Comparison of ENCODE assay signal across 8 mouse cellular contexts in the genomic region with DNA sequence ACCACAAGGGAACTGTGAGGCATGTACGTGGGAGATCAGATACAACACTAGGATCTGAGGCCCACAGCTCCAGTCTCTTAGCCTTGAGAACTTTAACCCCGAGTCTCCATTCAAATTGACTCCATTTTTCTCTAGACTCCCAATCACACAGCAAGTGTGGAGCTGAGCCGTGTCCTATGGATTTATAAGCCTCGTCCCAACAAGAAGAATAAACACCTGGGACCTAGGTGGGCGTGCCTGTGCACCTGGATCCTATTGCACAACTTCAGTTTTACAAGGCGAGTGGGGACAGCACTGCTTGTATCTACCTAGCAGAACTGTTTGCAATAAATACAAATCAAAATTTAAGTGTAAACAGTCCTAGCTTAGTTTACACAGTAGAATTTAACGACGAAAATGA. TPM values are rescaled to one million over a fixed set of nuclear protein-coding genes. Genes with fewer than 3 reads are reported as not detected.
DNase-seq lines count a peak whose midpoint lies in the region; ATAC-seq and TF ChIP-seq lines count a peak whose summit lies in the region.

No protein-coding gene starts in this region.

- WGBS in embryonic facial prominence, embryonic 13.5 days, result 19% methylated on average over 8 of the region's 8 CpGs
- WGBS in intestine, embryonic 15.5 days, result 12% methylated on average over 8 of the region's 8 CpGs
- WGBS in neural tube, embryonic 13.5 days, result 20% methylated on average over 8 of the region's 8 CpGs

- DNase-seq in layer of hippocampus, adult 2 months (ENCODE audit: low spot score in 2 of 2), result no peak
- no peak for DNase-seq in layer of hippocampus, adult 8-10 months (ENCODE audit: low spot score in 2 of 2)
- no peak for DNase-seq in adrenal gland, postnatal 10 days
- no peak for DNase-seq in adrenal gland, adult 8-10 months

- peak overlapping the region; percentile 69 for H3K4me3 ChIP-seq in layer of hippocampus, adult 2 months
- H3K4me3 ChIP-seq in embryonic facial prominence, embryonic 13.5 days, result peak overlapping the region; percentile 69
- H3K4me3 ChIP-seq in intestine, embryonic 15.5 days (replicated peaks), result peak overlapping the region; percentile 50
- peak overlapping the region; percentile 62 for H3K4me3 ChIP-seq in neural tube, embryonic 13.5 days

- peak overlapping the region; percentile 97 for H3K27ac ChIP-seq in layer of hippocampus, adult 2 months
- H3K27ac ChIP-seq in embryonic facial prominence, embryonic 13.5 days, result peak overlapping the region; percentile 74; the same call in 1 of the 2 replicates
- H3K27ac ChIP-seq in intestine, embryonic 15.5 days, result peak overlapping the region; percentile 81
- peak overlapping the region; percentile 92 for H3K27ac ChIP-seq in neural tube, embryonic 13.5 days (replicated peaks)

- no peaks in the 10 kb centered on the region for H3K27me3 ChIP-seq in embryonic facial prominence, embryonic 13.5 days
- no peaks in the 10 kb centered on the region for H3K27me3 ChIP-seq in intestine, embryonic 15.5 days (replicated peaks)
- H3K27me3 ChIP-seq in neural tube, embryonic 13.5 days, result no peaks in the 10 kb centered on the region

- H3K4me2 ChIP-seq in embryonic facial prominence, embryonic 13.5 days, result peak overlapping the region; percentile 74
- peak overlapping the region; percentile 71 for H3K4me2 ChIP-seq in intestine, embryonic 15.5 days (replicated peaks)
- H3K4me2 ChIP-seq in neural tube, embryonic 13.5 days, result peak overlapping the region; percentile 82

- peaks cover 17% of the 10 kb centered on the region for H3K4me1 ChIP-seq in embryonic facial prominence, embryonic 13.5 days
- H3K4me1 ChIP-seq in intestine, embryonic 15.5 days (replicated peaks), result peaks cover 12% of the 10 kb centered on the region; the same call in 1 of the 2 replicates
- H3K4me1 ChIP-seq in neural tube, embryonic 13.5 days (replicated peaks), result peaks cover 29% of the 10 kb centered on the region

- H3K36me3 ChIP-seq in embryonic facial prominence, embryonic 13.5 days, result peaks cover 57% of the 10 kb centered on the region
- peaks cover 23% of the 10 kb centered on the region for H3K36me3 ChIP-seq in intestine, embryonic 15.5 days
- peaks cover 59% of the 10 kb centered on the region for H3K36me3 ChIP-seq in neural tube, embryonic 13.5 days

- ATAC-seq in embryonic facial prominence, embryonic 13.5 days (ENCODE audit: insufficient number of reproducible peaks, insufficient read depth, low FRiP score, low TSS enrichment, low read depth), result no peak
- ATAC-seq in intestine, embryonic 15.5 days, result peak; percentile 32; the same call in 1 of the 2 replicates
- ATAC-seq in neural tube, embryonic 13.5 days (ENCODE audit: low read depth), result no peak
- no peak for ATAC-seq in erythroid progenitor cell, adult 5-6 weeks (replicated peaks; ENCODE audit: low FRiP score, poor library complexity, severe bottlenecking)

- TF ChIP-seq CTCF in layer of hippocampus, adult 2 months (conservative IDR thresholded peaks at IDR 0.05), result no peak

- peak overlapping the region; percentile 75 for H3K9ac ChIP-seq in embryonic facial prominence, embryonic 13.5 days
- peak overlapping the region; percentile 56 for H3K9ac ChIP-seq in intestine, embryonic 15.5 days
- peak overlapping the region; percentile 72 for H3K9ac ChIP-seq in neural tube, embryonic 13.5 days

- H3K9me3 ChIP-seq in embryonic facial prominence, embryonic 13.5 days, result no peaks in the 10 kb centered on the region
- H3K9me3 ChIP-seq in intestine, embryonic 15.5 days, result no peaks in the 10 kb centered on the region
- no peaks in the 10 kb centered on the region for H3K9me3 ChIP-seq in neural tube, embryonic 13.5 days

RNA-seq across cellular contexts. Expression of gene Rccd1, which starts 0.9 kb away (rescaled TPM):
- 10 to 100 TPM; 15.3 to 19.8 TPM for total RNA-seq in layer of hippocampus, adult 2 months (2021)
- 10 to 100 TPM; 12.7 to 19.0 (median 14.2) TPM for total RNA-seq in layer of hippocampus, adult 8-10 months (2022)
- 15.6 and 17.2 TPM in 2 replicates for polyA plus RNA-seq in embryonic facial prominence, embryonic 13.5 days (2015; fragmentation: Nextera tagmentation; extraction: Ambion mirVana)
- 9.3 and 10.7 TPM in 2 replicates for polyA plus RNA-seq in intestine, embryonic 15.5 days (2015; fragmentation: Nextera tagmentation; extraction: Ambion mirVana)
- 12.6 and 15.6 TPM in 2 replicates for polyA plus RNA-seq in neural tube, embryonic 13.5 days (2015; fragmentation: Nextera tagmentation; extraction: Ambion mirVana)
- 3.8 and 12.6 TPM in 2 replicates for total RNA-seq in erythroid progenitor cell, adult 5-6 weeks (2015; ENCODE audit: low replicate concordance)
- total RNA-seq in erythroid progenitor cell, adult 5-6 weeks (2017; ENCODE audit: low replicate concordance), result 1.1 and 6.3 TPM in 2 replicates
- 10 to 100 TPM in 1 of 2 experiments, 1 to 10 TPM in 1; 8.4 to 13.8 TPM for total RNA-seq in adrenal gland, postnatal 10 days (2021)
- total RNA-seq in adrenal gland, adult 8-10 months (2022), result 10 to 100 TPM in 3 of 4 experiments, 1 to 10 TPM in 1; 9.5 to 21.8 (median 14.6) TPM

RNA-seq across cellular contexts. Expression of gene Unc45a, which starts 17.5 kb away (rescaled TPM):
- 10 to 100 TPM; 38.0 to 40.9 TPM for total RNA-seq in layer of hippocampus, adult 2 months (2021)
- 10 to 100 TPM; 35.5 to 47.2 (median 40.6) TPM for total RNA-seq in layer of hippocampus, adult 8-10 months (2022)
- polyA plus RNA-seq in embryonic facial prominence, embryonic 13.5 days (2015; fragmentation: Nextera tagmentation; extraction: Ambion mirVana), result 49.0 and 53.1 TPM in 2 replicates
- 37.0 and 37.6 TPM in 2 replicates for polyA plus RNA-seq in intestine, embryonic 15.5 days (2015; fragmentation: Nextera tagmentation; extraction: Ambion mirVana)
- 61.3 and 61.7 TPM in 2 replicates for polyA plus RNA-seq in neural tube, embryonic 13.5 days (2015; fragmentation: Nextera tagmentation; extraction: Ambion mirVana)
- total RNA-seq in erythroid progenitor cell, adult 5-6 weeks (2015; ENCODE audit: low replicate concordance), result 1.4 and 2.5 TPM in 2 replicates
- 2.2 and 14.5 TPM in 2 replicates for total RNA-seq in erythroid progenitor cell, adult 5-6 weeks (2017; ENCODE audit: low replicate concordance)
- total RNA-seq in adrenal gland, postnatal 10 days (2021), result 10 to 100 TPM; 40.8 to 44.6 TPM
- 10 to 100 TPM; 73.1 to 85.4 (median 80.7) TPM for total RNA-seq in adrenal gland, adult 8-10 months (2022)

RNA-seq across cellular contexts. Expression of gene Hddc3, which starts 19.6 kb away (rescaled TPM):
- total RNA-seq in layer of hippocampus, adult 2 months (2021), result 10 to 100 TPM; 45.5 to 46.6 TPM
- 10 to 100 TPM; 37.7 to 55.7 (median 49.0) TPM for total RNA-seq in layer of hippocampus, adult 8-10 months (2022)
- polyA plus RNA-seq in embryonic facial prominence, embryonic 13.5 days (2015; fragmentation: Nextera tagmentation; extraction: Ambion mirVana), result 21.6 and 29.0 TPM in 2 replicates
- polyA plus RNA-seq in intestine, embryonic 15.5 days (2015; fragmentation: Nextera tagmentation; extraction: Ambion mirVana), result 14.7 and 15.4 TPM in 2 replicates
- 22.0 and 24.7 TPM in 2 replicates for polyA plus RNA-seq in neural tube, embryonic 13.5 days (2015; fragmentation: Nextera tagmentation; extraction: Ambion mirVana)
- total RNA-seq in erythroid progenitor cell, adult 5-6 weeks (2015; ENCODE audit: low replicate concordance), result 1.3 and 24.9 TPM in 2 replicates
- 4.4 TPM in 1 of 2 replicates, not detected in the other for total RNA-seq in erythroid progenitor cell, adult 5-6 weeks (2017; ENCODE audit: low replicate concordance)
- total RNA-seq in adrenal gland, postnatal 10 days (2021), result 10 to 100 TPM; 45.3 to 54.8 TPM
- total RNA-seq in adrenal gland, adult 8-10 months (2022), result 10 to 100 TPM; 29.7 to 43.1 (median 35.4) TPM

RNA-seq across cellular contexts. Expression of gene Prc1, which starts 29.1 kb away (rescaled TPM):
- total RNA-seq in layer of hippocampus, adult 2 months (2021), result 1 to 10 TPM; 1.2 to 2.7 TPM
- total RNA-seq in layer of hippocampus, adult 8-10 months (2022), result 1 to 10 TPM in 3 of 4 experiments, under 1 TPM in 1; 0.51 to 1.9 (median 1.5) TPM
- polyA plus RNA-seq in embryonic facial prominence, embryonic 13.5 days (2015; fragmentation: Nextera tagmentation; extraction: Ambion mirVana), result 121 and 130 TPM in 2 replicates
- 118 and 121 TPM in 2 replicates for polyA plus RNA-seq in intestine, embryonic 15.5 days (2015; fragmentation: Nextera tagmentation; extraction: Ambion mirVana)
- 38.3 and 48.2 TPM in 2 replicates for polyA plus RNA-seq in neural tube, embryonic 13.5 days (2015; fragmentation: Nextera tagmentation; extraction: Ambion mirVana)
- 893 and 1,097 TPM in 2 replicates for total RNA-seq in erythroid progenitor cell, adult 5-6 weeks (2015; ENCODE audit: low replicate concordance)
- total RNA-seq in erythroid progenitor cell, adult 5-6 weeks (2017; ENCODE audit: low replicate concordance), result 1,788 and 2,160 TPM in 2 replicates
- 10 to 100 TPM; 38.9 to 43.4 TPM for total RNA-seq in adrenal gland, postnatal 10 days (2021)
- 1 to 10 TPM; 2.7 to 8.1 (median 3.7) TPM for total RNA-seq in adrenal gland, adult 8-10 months (2022)

RNA-seq across cellular contexts. Expression of gene Man2a2, which starts 47.8 kb away (rescaled TPM):
- total RNA-seq in layer of hippocampus, adult 2 months (2021), result 100 to 1,000 TPM; 169 to 178 TPM
- total RNA-seq in layer of hippocampus, adult 8-10 months (2022), result 100 to 1,000 TPM; 161 to 192 (median 173) TPM
- 25.3 and 28.7 TPM in 2 replicates for polyA plus RNA-seq in embryonic facial prominence, embryonic 13.5 days (2015; fragmentation: Nextera tagmentation; extraction: Ambion mirVana)
- polyA plus RNA-seq in intestine, embryonic 15.5 days (2015; fragmentation: Nextera tagmentation; extraction: Ambion mirVana), result 13.1 and 14.7 TPM in 2 replicates
- polyA plus RNA-seq in neural tube, embryonic 13.5 days (2015; fragmentation: Nextera tagmentation; extraction: Ambion mirVana), result 23.6 and 24.8 TPM in 2 replicates
- total RNA-seq in erythroid progenitor cell, adult 5-6 weeks (2015; ENCODE audit: low replicate concordance), result 6.5 and 13.0 TPM in 2 replicates
- total RNA-seq in erythroid progenitor cell, adult 5-6 weeks (2017; ENCODE audit: low replicate concordance), result 5.1 and 7.8 TPM in 2 replicates
- 10 to 100 TPM; 56.2 to 93.5 TPM for total RNA-seq in adrenal gland, postnatal 10 days (2021)
- total RNA-seq in adrenal gland, adult 8-10 months (2022), result 100 to 1,000 TPM in 3 of 4 experiments, 10 to 100 TPM in 1; 92.4 to 158 (median 132) TPM
